Mouse (Mus musculus): ENCODE measurements at regions not wholly inside any gene's neighbourhood (a gene's known extent, or its start where the extent isn't known, plus 50 kb on each side); places are given as distances from the start of the nearest gene placed in this dataset.
"Not testable (repeated sequence)": the region's sequence is repeated elsewhere in the genome, so short reads cannot be mapped to it uniquely, and the experiment has no call there.

DNA sequence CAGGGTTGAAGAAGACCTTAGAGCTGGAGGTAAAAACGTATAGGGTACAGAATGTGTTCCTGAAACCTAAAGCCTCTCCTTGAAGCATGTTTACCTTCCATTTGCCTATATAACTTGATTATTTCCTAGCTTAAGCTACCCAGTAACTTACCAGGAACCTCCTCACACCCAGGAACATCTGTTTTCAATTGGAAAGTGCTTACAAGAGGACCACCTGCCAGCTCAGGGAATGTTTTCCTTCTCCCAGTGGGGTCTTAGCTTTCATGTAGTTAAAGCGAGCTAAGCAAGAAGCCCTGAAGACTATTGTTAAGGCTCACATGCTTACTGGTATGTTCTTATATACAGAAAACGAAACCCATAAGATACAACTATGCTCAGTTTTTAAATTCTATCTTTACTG, 506.6 kb upstream of the Hsf2 start:
- no peak for DNase-seq (ENCODE audit: extremely low read depth, insufficient read length, low spot score)

- no peak for DNase-seq (ENCODE audit: extremely low read depth, insufficient read length, low spot score)
Observed at GRCm38 (mm10) chr10:56980821-56981220, 505.4 kb upstream of the Hsf2 start.

GRCm38 (mm10) chr10:56982526-56983190, 503.5 kb upstream of the Hsf2 start:
- no peak for DNase-seq (ENCODE audit: extremely low read depth, insufficient read length, low spot score)

DNA sequence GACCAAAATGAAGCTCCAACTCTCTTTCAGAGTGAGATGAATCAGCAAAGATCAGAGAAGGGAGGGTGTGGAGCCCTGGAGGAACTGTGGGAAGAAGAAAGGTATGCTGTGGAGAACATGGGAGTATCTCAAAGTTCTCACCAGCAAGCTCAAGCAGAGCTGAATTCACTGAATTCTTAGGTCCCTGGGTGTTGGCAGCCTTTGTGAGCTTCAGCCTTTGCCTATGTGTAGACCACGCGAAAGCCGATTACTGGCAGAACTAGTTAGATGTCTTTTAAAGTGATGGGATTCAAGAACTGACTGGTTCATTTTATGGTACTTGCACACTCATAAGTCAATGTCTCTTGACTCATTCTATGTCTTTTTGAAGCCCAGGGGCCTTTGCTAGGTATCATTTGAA, 491.2 kb upstream of the Hsf2 start:
- DNase-seq (ENCODE audit: extremely low read depth, insufficient read length, low spot score): no peak

GRCm38 (mm10) chr10:57000892-57001722, 485.1 kb upstream of the Hsf2 start:
- DNase-seq (ENCODE audit: extremely low read depth, insufficient read length, low spot score): no peak

- DNase-seq (ENCODE audit: extremely low read depth, insufficient read length, low spot score): no peak
Observed at GRCm38 (mm10) chr10:57001723-57002110, 484.5 kb upstream of the Hsf2 start.

- DNase-seq (ENCODE audit: extremely low read depth, insufficient read length, low spot score): no peak
Observed at GRCm38 (mm10) chr10:57037641-57038040, 448.5 kb upstream of the Hsf2 start.

DNA sequence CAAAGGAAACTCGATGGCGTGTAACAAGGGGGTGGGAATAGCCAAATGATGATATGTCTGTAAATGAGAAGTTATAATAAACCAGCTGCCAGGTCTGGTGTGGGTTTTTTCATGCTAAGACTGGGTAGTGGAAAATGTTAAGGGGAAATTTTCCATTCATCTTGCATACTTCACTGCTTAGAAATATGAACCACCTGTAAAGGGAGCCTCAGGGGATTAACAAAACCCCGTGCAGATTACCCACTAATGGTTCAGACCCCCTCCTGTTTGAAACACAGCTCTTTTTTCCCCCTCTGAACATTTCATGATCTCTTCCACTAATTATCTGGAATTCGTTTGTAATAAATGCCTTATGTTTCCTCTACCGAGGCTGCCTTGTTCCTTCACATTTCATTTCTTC, 446.0 kb upstream of the Hsf2 start:
- DNase-seq (ENCODE audit: extremely low read depth, insufficient read length, low spot score): no peak

GRCm38 (mm10) chr10:57046021-57046420, 440.2 kb upstream of the Hsf2 start:
- no peak for DNase-seq (ENCODE audit: extremely low read depth, insufficient read length, low spot score)

GRCm38 (mm10) chr10:57046891-57047290, 439.3 kb upstream of the Hsf2 start:
- no peak for DNase-seq (ENCODE audit: extremely low read depth, insufficient read length, low spot score)

GRCm38 (mm10) chr10:57047719-57048118, 438.5 kb upstream of the Hsf2 start:
- no peak for DNase-seq (ENCODE audit: extremely low read depth, insufficient read length, low spot score)

GRCm38 (mm10) chr10:57053375-57053774, 432.8 kb upstream of the Hsf2 start:
- not testable (repeated sequence) for DNase-seq (ENCODE audit: extremely low read depth, insufficient read length, low spot score)

DNA sequence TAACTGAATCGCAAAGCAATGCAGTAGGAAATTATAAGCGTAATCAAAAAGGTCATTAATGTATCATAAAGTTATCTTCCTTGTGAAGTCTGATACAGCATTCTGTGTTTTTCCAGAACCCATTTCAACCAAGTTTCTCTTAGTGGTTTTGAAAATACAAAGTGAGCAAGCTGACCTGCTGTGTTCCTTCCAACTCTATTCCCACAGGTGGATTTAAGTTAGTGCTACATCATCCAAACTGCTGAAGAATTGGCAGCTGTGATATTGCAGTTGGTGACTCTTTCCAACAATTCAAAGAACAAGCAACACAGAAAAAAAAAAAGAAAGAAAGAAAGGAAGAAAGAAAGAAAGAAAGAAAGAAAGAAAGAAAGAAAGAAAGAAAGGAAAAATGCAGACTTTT, 396.1 kb upstream of the Hsf2 start:
- no peak for DNase-seq (ENCODE audit: extremely low read depth, insufficient read length, low spot score)

GRCm38 (mm10) chr10:57095920-57096319, 390.3 kb upstream of the Hsf2 start:
- DNase-seq (ENCODE audit: extremely low read depth, insufficient read length, low spot score): no peak

GRCm38 (mm10) chr10:57113359-57113758, 372.8 kb upstream of the Hsf2 start:
- no peak for DNase-seq (ENCODE audit: extremely low read depth, insufficient read length, low spot score)

DNA sequence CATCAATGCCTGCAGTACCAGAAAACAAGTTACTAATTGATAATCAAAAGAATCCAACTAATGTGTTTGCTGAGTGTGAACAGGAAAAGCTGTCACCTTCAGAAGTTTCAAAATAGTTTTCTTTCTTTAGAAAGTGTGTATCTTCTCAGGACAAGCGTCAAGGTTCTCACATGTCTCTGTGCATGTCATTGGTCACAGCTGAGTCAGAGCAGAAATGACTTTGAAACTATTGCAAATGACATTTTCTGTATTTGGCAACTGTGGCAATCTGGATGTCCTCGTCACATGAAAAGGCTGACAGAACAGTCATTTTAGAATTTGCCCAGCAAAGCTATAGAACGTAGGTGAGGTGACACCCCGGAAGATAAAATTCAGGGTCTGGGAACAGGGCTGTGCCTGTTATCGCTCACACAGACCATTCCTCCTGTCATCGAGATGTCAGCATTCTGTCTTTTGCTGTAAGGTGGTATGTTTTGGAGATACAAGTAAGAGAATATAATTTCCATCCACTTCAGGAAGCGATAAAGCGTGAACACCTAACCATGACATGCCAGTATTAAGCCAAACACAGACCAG, 371.4 kb upstream of the Hsf2 start:
- DNase-seq (ENCODE audit: extremely low read depth, insufficient read length, low spot score): no peak

DNA sequence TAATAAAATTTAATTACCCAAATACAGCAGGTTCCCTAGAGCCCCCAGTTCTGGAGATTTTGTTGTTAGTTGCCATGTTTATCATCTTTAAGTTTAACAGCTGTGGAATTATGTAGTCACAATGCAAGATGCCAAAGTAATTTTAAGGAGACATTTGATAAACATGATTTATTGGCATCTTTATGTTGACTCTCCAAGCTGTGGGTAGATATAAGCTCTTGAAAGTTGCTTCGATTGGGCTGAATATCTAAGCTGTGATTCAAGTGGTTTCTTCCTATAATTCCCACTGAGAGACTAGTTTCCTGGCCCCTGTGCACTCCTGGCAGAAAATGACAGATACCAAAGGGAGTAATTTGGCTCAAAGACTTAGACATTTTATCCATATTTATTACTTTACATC, 364.7 kb upstream of the Hsf2 start:
- no peak for DNase-seq (ENCODE audit: extremely low read depth, insufficient read length, low spot score)

DNA sequence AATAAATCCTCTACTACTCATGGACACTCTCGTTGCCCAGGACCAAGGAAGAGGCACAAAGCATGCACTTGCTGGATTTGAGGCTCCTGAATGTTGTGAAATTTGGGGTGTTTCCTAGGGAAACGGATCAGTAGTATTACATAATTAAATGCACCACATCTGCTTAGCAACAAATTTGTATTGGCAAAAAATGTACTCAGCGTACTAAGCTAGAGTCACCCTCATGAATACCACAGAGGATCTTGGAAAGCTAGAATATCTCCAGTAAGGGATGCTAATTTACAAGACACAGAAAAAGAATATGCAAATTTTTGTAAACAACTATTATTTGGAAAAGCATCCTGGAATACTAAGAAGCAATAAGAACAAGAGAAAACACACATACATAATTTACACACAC, 359.0 kb upstream of the Hsf2 start:
- DNase-seq (ENCODE audit: extremely low read depth, insufficient read length, low spot score): no peak

- no peak for DNase-seq (ENCODE audit: extremely low read depth, insufficient read length, low spot score)
Observed at GRCm38 (mm10) chr10:57156426-57156825, 329.8 kb upstream of the Hsf2 start.

DNA sequence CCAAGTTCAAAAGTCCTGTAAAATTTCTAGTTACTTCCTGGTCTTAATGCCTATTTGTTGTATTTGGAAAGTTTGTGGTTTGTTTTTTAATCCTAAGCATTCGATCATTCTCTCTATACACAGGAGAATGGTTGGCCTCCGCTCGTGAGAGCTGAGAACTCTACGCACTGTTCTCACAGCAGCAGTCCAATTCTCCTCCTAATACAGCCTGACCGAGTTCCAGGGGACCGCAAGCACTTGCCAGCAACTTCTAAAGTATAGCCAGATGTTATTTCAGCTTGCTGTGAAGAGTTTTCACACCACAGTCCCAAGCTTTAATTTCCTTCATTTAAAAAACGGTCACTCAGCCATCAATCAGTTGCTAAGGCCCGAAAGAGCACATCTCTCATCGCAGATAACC, 329.3 kb upstream of the Hsf2 start:
- DNase-seq (ENCODE audit: extremely low read depth, insufficient read length, low spot score): no peak

DNA sequence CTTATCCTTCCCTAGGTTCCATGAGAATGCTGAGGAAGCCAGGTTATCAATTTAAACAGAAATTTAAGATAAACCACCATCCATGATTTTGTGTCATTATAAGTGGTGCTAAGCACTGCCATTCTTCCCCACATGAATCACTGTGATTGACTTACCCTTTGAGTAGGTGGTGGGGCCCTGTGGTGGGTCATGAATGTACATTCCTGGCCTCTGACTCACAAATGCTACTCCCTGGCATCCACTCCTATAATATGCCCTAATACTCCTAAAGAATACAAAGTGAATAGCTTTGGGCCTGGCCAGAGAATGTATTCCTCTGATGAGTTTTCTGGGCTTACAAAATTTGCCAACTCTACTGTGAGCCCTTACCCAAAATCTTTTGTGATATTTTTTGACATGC, 325.6 kb upstream of the Hsf2 start:
- no peak for DNase-seq (ENCODE audit: extremely low read depth, insufficient read length, low spot score)

- DNase-seq (ENCODE audit: extremely low read depth, insufficient read length, low spot score): no peak
Observed at GRCm38 (mm10) chr10:57163359-57163758, 322.8 kb upstream of the Hsf2 start.

All from 3134 (cell line).